Mouse (Mus musculus) small intestine, adult 2 months (tissue): Measurements from ENCODE around the gene Dennd1b. TPM values are rescaled to one million over a fixed set of nuclear protein-coding genes. Genes with fewer than 3 reads are reported as not detected.

Source experiments
- H3K27ac ChIP-seq: fragments of 200-500 bp; 2 replicates; pipeline ENCODE4 v1.5.1; 2012; ENCODE audit warnings: low read depth, low read length, control low read depth, inconsistent platforms; ENCODE audit not compliant: insufficient read depth
- H3K27me3 ChIP-seq: fragments of 200-500 bp; 2 replicates; pipeline ENCODE4 v1.6.1; 2012; ENCODE audit warnings: mild to moderate bottlenecking, moderate library complexity, low read length, inconsistent platforms; ENCODE audit not compliant: control insufficient read depth, insufficient read depth
- H3K36me3 ChIP-seq: fragments of 200-500 bp; 2 replicates; pipeline ENCODE4 v1.6.1; 2012; ENCODE audit warnings: mild to moderate bottlenecking, low read length, control low read depth, inconsistent platforms; ENCODE audit not compliant: control insufficient read depth, insufficient read depth
- H3K4me1 ChIP-seq: fragments of 200-500 bp; 2 replicates; pipeline ENCODE4 v1.6.1; 2012; ENCODE audit warnings: low read length, inconsistent platforms, mixed read lengths; ENCODE audit not compliant: control insufficient read depth, insufficient read depth, insufficient read length
- H3K4me3 ChIP-seq: fragments of 200-500 bp; 2 replicates; pipeline ENCODE4 v1.5.1; 2012; ENCODE audit warnings: low read depth, mild to moderate bottlenecking, control low read depth, inconsistent platforms, low read length, moderate library complexity
- CTCF ChIP-seq: fragments of 200-500 bp; IDR thresholded peaks from 2 replicates; pipeline ENCODE4 v1.5.1; 2012; ENCODE audit warnings: low read depth, mild to moderate bottlenecking, control low read depth, inconsistent platforms, low read length, moderate library complexity, mixed read lengths; ENCODE audit not compliant: insufficient replicate concordance, insufficient read length; ENCODE audit errors: extremely low read depth
- POLR2A ChIP-seq: fragments of 200-500 bp; IDR thresholded peaks from 2 replicates; pipeline ENCODE4 v1.6.1; 2012; ENCODE audit warnings: low read depth, mild to moderate bottlenecking, control low read depth, inconsistent platforms, low read length, moderate library complexity
- WGBS: fragments of 180-500 bp; shearing (Covaris S2); methylation state at CpG from one replicate; pipeline ENCODE4 v1.1.7; 2018; 5-methylcytosine and 5-hydroxymethylcytosine counted together
- polyA plus RNA-seq: library from polyadenylated mRNA; depleted of rRNA; stranded (reverse); fragments of >200 nt; gene quantifications from 2 replicates; pipeline ENCODE4 v1.2.3, GENCODE M21; 2012; rRNA removed

The Dennd1b gene
- polyA plus RNA-seq, result 8.4 and 13.6 TPM in 2 replicates

DNA sequence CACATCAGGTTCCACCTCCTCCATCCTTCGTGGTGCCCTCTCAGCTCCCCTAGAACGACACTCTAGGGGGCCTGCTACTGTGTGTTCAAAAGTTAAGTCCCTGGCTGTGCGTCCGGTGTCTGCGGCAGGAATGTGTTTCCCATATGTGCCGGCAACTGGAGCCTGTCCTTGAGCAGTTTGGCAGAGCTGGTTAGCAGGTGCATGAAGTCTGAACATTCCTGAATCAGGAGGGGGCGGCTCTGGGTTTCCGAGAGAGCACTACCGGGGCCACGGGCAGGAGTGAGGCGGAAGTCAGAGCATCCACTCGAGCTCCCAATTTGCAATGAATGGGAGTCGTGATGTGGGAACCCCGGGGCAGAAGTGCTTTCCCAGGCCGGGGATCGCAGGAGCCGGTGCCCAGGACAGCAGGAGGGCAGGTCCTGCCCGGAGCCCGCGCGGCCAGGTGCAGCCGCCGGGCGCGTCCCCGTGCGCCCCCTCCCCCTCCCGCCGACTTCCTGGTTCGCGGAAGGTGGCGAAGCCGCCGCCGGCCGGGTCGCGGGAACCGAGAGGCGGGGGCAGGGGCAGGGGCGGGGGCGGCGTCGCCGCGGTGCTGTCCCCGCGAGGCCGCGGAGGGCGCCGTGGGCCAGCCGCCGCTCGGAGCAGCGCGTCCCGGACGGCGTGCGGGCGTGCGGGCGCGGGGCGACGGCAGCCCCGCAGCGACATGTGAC, at the start of gene Dennd1b:
TSS of gene Dennd1b (plus strand) at position 275 of the 707 bp plus-strand sequence.
- under 1% methylated on average over 68 of the region's 69 CpGs for WGBS
- H3K4me3 ChIP-seq, result peak within 1 kb of the TSS; percentile 94
- H3K27me3 ChIP-seq, result no peaks in the 10 kb centered on the region
- TF ChIP-seq POLR2A, result peak; percentile 49; the same call in 1 of the 2 replicates
- no peak for TF ChIP-seq CTCF
- peaks cover 11% of the 10 kb centered on the region; the same call in 1 of the 2 replicates for H3K4me1 ChIP-seq
- peak within 1 kb of the TSS; percentile 94 for H3K27ac ChIP-seq
- peaks cover 8% of the 10 kb centered on the region for H3K36me3 ChIP-seq

DNA sequence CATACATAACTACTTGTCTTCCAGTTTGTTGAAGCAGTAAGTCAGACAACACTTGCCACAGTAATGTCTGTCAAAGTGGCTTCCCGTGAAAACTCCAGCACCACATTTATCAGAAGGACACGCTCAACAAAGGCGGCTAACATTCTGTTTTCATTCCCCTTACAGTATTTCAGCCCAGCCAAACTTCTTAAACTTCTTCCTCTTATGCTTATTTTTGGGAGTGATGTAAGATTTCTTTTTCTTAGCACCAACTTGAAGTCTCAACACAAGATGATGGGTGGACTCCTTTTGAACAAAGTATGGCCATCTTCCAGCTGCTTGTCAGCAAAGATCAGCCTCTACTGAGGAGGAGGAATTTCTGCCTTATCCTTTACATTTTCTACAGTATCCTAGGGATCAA, 47.6 kb upstream of the Dennd1b start:
- no peak for TF ChIP-seq CTCF
- no peak for TF ChIP-seq POLR2A
- Histone ChIP-seq H3K36me3 (no peaks in the 10 kb centered on the region), H3K4me1 (no peaks in the 10 kb centered on the region), H3K4me3 (no peak overlapping the region), H3K27me3 (no peaks in the 10 kb centered on the region), H3K27ac (no peak overlapping the region)
- WGBS, result 96% methylated on average over 3 of the region's 3 CpGs

DNA sequence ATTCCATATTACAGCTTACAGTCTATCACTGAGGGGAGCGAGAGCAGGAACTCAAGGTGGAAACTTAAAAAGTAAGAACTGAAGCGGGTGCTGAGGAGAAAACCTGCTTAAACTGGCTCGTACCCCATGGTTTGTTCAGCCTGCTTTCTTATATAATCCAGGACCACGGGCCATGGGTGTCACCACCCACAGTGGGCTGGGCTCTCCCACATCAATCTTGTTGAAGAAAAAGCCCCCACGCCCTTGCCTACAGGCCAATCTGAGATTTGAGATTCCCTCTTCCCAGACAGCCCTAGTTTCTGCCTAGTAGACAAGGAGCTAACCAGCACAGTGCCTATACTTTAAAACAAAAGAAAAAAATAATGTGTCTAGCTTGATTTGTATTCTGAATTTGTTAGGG, 43.6 kb upstream of the Dennd1b start:
- Histone ChIP-seq H3K27me3 (no peaks in the 10 kb centered on the region), H3K4me1 (no peaks in the 10 kb centered on the region), H3K36me3 (no peaks in the 10 kb centered on the region), H3K4me3 (no peak overlapping the region), H3K27ac (no peak overlapping the region)
- 82% methylated on average over 5 of the region's 5 CpGs for WGBS
- TF ChIP-seq CTCF (no peak), POLR2A (no peak)

DNA sequence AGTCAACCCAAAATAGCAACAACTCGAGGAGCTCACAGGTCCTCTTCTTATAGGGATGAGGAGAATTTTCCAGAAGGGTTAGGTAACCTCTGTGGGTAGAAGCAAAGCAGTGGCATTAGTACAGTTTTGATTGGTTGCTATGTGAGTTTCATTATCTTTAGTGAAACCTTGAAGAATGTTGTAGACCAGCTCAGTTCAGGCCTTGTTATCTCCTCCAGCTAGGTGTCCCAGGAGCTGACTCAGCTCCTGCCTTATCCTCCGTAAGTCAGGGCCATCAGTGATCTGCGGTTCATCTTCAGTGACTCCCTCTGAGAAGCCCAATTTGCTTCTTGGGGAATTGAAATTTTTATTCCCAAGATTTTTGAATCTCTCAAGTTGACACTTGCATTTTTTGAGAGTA, 43.2 kb upstream of the Dennd1b start:
- TF ChIP-seq POLR2A, result no peak
- TF ChIP-seq CTCF, result no peak
- no peaks in the 10 kb centered on the region for H3K36me3 ChIP-seq
- H3K4me3 ChIP-seq, result no peak overlapping the region
- WGBS, result 69% methylated on average over 3 of the region's 3 CpGs
- H3K27me3 ChIP-seq, result no peaks in the 10 kb centered on the region
- no peak overlapping the region for H3K27ac ChIP-seq
- H3K4me1 ChIP-seq, result no peaks in the 10 kb centered on the region

DNA sequence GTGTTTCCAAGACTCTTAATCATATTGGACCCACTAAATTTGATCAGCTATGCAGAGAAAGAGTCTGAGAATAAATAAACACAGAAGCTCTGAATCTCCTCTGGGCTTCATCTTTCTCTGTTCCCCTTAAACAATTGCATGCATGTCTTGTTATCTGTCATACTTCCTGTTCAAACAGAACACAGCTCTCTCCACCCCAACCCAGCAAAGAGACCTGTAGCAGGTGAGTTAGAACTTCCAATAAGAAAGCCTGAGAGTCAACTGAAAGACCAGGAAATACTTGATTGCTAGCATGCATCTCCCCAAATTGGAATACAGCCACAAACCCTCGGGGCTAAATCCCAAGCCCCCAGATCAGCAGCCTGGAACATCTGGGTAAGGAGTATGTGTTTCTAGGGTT, 42.4 kb upstream of the Dennd1b start:
- H3K36me3 ChIP-seq, result no peaks in the 10 kb centered on the region
- TF ChIP-seq POLR2A (no peak), CTCF (no peak)
- 20% methylated on average over 1 of the region's 1 CpGs for WGBS
- no peak overlapping the region for H3K27ac ChIP-seq
- H3K27me3 ChIP-seq, result no peaks in the 10 kb centered on the region
- no peak overlapping the region for H3K4me3 ChIP-seq
- H3K4me1 ChIP-seq, result no peaks in the 10 kb centered on the region

DNA sequence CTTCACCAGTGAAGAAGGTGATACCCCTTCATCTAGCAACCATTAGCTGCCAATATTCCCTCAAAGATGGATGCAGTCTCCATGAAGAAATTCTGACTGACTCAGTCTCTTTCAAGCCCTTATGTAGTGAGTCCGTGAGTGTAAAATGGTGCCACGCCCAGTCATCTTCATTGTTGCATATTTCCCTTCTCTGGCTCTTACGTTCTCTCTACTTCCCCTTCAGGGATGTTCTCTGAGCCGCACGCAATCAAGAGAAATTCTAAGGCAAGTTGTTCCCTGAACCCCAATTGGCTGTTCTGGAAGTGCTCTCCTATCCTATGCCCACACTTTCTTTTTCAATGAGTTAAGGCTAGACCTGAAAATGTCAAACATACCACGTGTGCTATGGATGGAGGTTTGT, 40.3 kb upstream of the Dennd1b start:
- WGBS, result 84% methylated on average over 6 of the region's 6 CpGs
- H3K27ac ChIP-seq, result no peak overlapping the region
- no peaks in the 10 kb centered on the region for H3K27me3 ChIP-seq
- no peaks in the 10 kb centered on the region for H3K4me1 ChIP-seq
- H3K4me3 ChIP-seq, result no peak overlapping the region
- H3K36me3 ChIP-seq, result no peaks in the 10 kb centered on the region
- TF ChIP-seq CTCF (no peak), POLR2A (no peak)

DNA sequence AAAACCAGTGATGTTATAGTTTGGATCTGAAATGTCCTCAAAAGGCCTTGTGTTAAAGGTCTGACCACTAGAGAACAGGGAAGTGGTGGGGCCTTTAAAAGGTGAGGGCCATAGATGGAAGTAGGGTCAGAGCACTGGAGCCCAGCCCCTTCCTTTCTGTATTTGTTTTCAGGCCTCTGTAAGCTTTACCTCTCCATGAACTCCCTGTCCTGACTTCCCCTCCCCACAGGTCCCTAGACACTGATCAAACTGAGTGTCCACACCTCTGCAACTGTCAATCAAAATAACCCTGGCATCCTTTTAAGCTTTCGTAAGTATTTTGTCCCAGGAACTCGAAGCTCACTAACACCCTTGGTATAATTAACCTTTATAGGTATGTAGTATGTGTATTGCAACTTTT, 39.0 kb upstream of the Dennd1b start:
- no peaks in the 10 kb centered on the region for H3K27me3 ChIP-seq
- 80% methylated on average over 2 of the region's 2 CpGs for WGBS
- no peaks in the 10 kb centered on the region for H3K36me3 ChIP-seq
- no peak overlapping the region for H3K27ac ChIP-seq
- TF ChIP-seq POLR2A, result no peak
- no peak for TF ChIP-seq CTCF
- H3K4me1 ChIP-seq, result peaks cover 7% of the 10 kb centered on the region; the same call in 1 of the 2 replicates
- H3K4me3 ChIP-seq, result no peak overlapping the region
